Mouse (Mus musculus) T-cell, adult 66 days (primary cell): ENCODE data around the gene Arrb2. TPM values are rescaled to one million over a fixed set of nuclear protein-coding genes. Genes with fewer than 3 reads are reported as not detected.

Experiments used
- total RNA-seq, 2 experiments: library from RNA; stranded (reverse); gene quantifications; 3 replicates in 1 of 2; 4 replicates in 1 of 2; pipeline ENCODE4 v1.2.4; 2023

The Arrb2 gene
- total RNA-seq = 100 to 1,000 TPM; 318 to 334 TPM

GRCm38 (mm10) chr11:70432048-70432894 is at the start of gene Arrb2:
Arrb2 (plus strand) TSS chr11:70432635.

GRCm38 (mm10) chr11:70409594-70410296 is 22.7 kb upstream of the Arrb2 start, which contains the start of gene Pelp1:
Pelp1 (minus strand) TSS chr11:70410031.

GRCm38 (mm10) chr11:70451797-70452498 is 19.5 kb downstream of the Arrb2 start, which contains the start of gene Med11:
Med11 (plus strand) TSS chr11:70451919.

GRCm38 (mm10) chr11:70458688-70459600 is 26.5 kb downstream of the Arrb2 start, which contains the start of gene Zmynd15:
Zmynd15 (plus strand) TSS chr11:70459433.

GRCm38 (mm10) chr11:70459601-70460101 is 27.2 kb downstream of the Arrb2 start, which contains the start of gene Cxcl16:
Cxcl16 (minus strand) TSS chr11:70459984.

Other genes starting within 250 kb of the Arrb2 start
- gene Slc16a11, start 219.9 kb upstream of the Arrb2 start, total RNA-seq = not detected
- gene Slc16a13, start 211.6 kb upstream of the Arrb2 start, total RNA-seq = 1 to 10 TPM; 2.6 to 3.1 TPM
- under 1 TPM in 1 of 2 experiments, not detected in 1; 0.15 TPM for gene Bcl6b, start 202.8 kb upstream of the Arrb2 start, total RNA-seq
- 10 to 100 TPM; 67.4 to 73.0 TPM for gene 0610010K14Rik, start 194.7 kb upstream of the Arrb2 start, total RNA-seq
- 1 to 10 TPM; 3.9 to 5.7 TPM for gene Gm21988, start 192.8 kb upstream of the Arrb2 start, total RNA-seq
- gene Rnasek, start 192.8 kb upstream of the Arrb2 start, total RNA-seq = 10 to 100 TPM; 70.1 TPM
- not detected for gene Alox12, start 177.3 kb upstream of the Arrb2 start, total RNA-seq
- gene Alox12e, start 110.0 kb upstream of the Arrb2 start, total RNA-seq = not detected
- gene Alox15, start 80.6 kb upstream of the Arrb2 start, total RNA-seq = not detected
- gene Pelp1, start 22.6 kb upstream of the Arrb2 start, total RNA-seq = 10 to 100 TPM; 25.7 to 30.0 TPM
- 10 to 100 TPM; 40.1 to 41.8 TPM for gene Med11, start 19.3 kb downstream of the Arrb2 start, total RNA-seq
- gene Zmynd15, start 26.8 kb downstream of the Arrb2 start, total RNA-seq = 1 to 10 TPM in 1 of 2 experiments, under 1 TPM in 1; 0.71 to 1.6 TPM
- gene Cxcl16, start 27.3 kb downstream of the Arrb2 start, total RNA-seq = under 1 TPM in 1 of 2 experiments, not detected in 1; 0.76 TPM
- gene Tm4sf5, start 72.6 kb downstream of the Arrb2 start, total RNA-seq = not detected
- gene Vmo1, start 82.0 kb downstream of the Arrb2 start, total RNA-seq = not detected
- not detected for gene Gltpd2, start 86.6 kb downstream of the Arrb2 start, total RNA-seq
- gene Psmb6, start 92.7 kb downstream of the Arrb2 start, total RNA-seq = 100 to 1,000 TPM; 130 to 135 TPM
- not detected for gene Gm40193, start 100.3 kb downstream of the Arrb2 start, total RNA-seq
- 1 to 10 TPM; 4.8 to 5.4 TPM for gene Pld2, start 107.4 kb downstream of the Arrb2 start, total RNA-seq
- gene Mink1, start 130.2 kb downstream of the Arrb2 start, total RNA-seq = 100 to 1,000 TPM; 172 to 178 TPM
- gene 4930544D05Rik, start 183.2 kb downstream of the Arrb2 start, total RNA-seq = 1 to 10 TPM; 2.6 to 3.3 TPM
- gene Chrne, start 186.6 kb downstream of the Arrb2 start, total RNA-seq = 1 to 10 TPM; 3.3 to 4.4 TPM
- gene Gp1ba, start 206.5 kb downstream of the Arrb2 start, total RNA-seq = not detected
- gene Rnf167, start 214.6 kb downstream of the Arrb2 start, total RNA-seq = 100 to 1,000 TPM; 234 to 250 TPM
- 10 to 100 TPM; 64.3 to 67.8 TPM for gene Slc25a11, start 214.8 kb downstream of the Arrb2 start, total RNA-seq
- 1,000 to 10,000 TPM; 1,694 to 1,755 TPM for gene Pfn1, start 222.0 kb downstream of the Arrb2 start, total RNA-seq
- gene Eno3, start 224.6 kb downstream of the Arrb2 start, total RNA-seq = 10 to 100 TPM; 30.7 to 31.4 TPM
- 10 to 100 TPM; 32.6 to 35.8 TPM for gene Spag7, start 236.8 kb downstream of the Arrb2 start, total RNA-seq